Mouse (Mus musculus): ENCODE measurements around the gene Vamp1. TPM values are rescaled to one million over a fixed set of nuclear protein-coding genes. Genes with fewer than 3 reads are reported as not detected.
A peak's percentile ranks its signal among the peaks of the same experiment; 100 is the strongest.

Gene Vamp1
- polyA plus RNA-seq, 1 experiment from 2014 or later, result 4.4 TPM

GRCm38 (mm10) chr6:125232516-125232915 is 17.2 kb downstream of the Vamp1 start:
- WGBS, result 60% methylated on average over 6 of the region's 6 CpGs
- peak overlapping the region; percentile 84; the same call in 1 of the 2 replicates for H3K9ac ChIP-seq
- H3K4me1 ChIP-seq, result peaks cover 36% of the 10 kb centered on the region
- H3K27ac ChIP-seq (replicated peaks), result peak overlapping the region; percentile 84
- ATAC-seq (ENCODE audit: extremely low read depth, insufficient number of reproducible peaks, low FRiP score, low TSS enrichment), result no peak
- H3K4me3 ChIP-seq, result no peak overlapping the region
- H3K27me3 ChIP-seq (replicated peaks), result no peaks in the 10 kb centered on the region
- H3K9me3 ChIP-seq, result no peaks in the 10 kb centered on the region
- no peaks in the 10 kb centered on the region for H3K36me3 ChIP-seq
- H3K4me2 ChIP-seq, result peak overlapping the region; percentile 80

- Histone ChIP-seq H3K4me3 (no peak overlapping the region), H3K4me2 (peak overlapping the region; percentile 3; the same call in 1 of the 2 replicates)
Observed at GRCm38 (mm10) chr6:125233816-125234519, 18.6 kb downstream of the Vamp1 start.

GRCm38 (mm10) chr6:125234520-125234828 is 19.1 kb downstream of the Vamp1 start:
- Histone ChIP-seq H3K27me3 (replicated peaks) (no peaks in the 10 kb centered on the region), H3K9ac (peak overlapping the region; percentile 28; the same call in 1 of the 2 replicates), H3K4me3 (no peak overlapping the region), H3K36me3 (no peaks in the 10 kb centered on the region), H3K9me3 (no peaks in the 10 kb centered on the region), H3K4me1 (peaks cover 36% of the 10 kb centered on the region), H3K27ac (replicated peaks) (peak overlapping the region; percentile 61), H3K4me2 (peak overlapping the region; percentile 3; the same call in 1 of the 2 replicates)
- WGBS, result 47% methylated on average over 5 of the region's 5 CpGs
- ATAC-seq (ENCODE audit: extremely low read depth, insufficient number of reproducible peaks, low FRiP score, low TSS enrichment), result no peak

More at GRCm38 (mm10) chr6:125233816-125234519, 18.6 kb downstream of the Vamp1 start:
- H3K27me3 ChIP-seq (replicated peaks), result no peaks in the 10 kb centered on the region
- H3K36me3 ChIP-seq, result no peaks in the 10 kb centered on the region
- no peak for ATAC-seq (ENCODE audit: extremely low read depth, insufficient number of reproducible peaks, low FRiP score, low TSS enrichment)
- H3K9me3 ChIP-seq, result no peaks in the 10 kb centered on the region
- H3K27ac ChIP-seq (replicated peaks), result peak overlapping the region; percentile 61
- peaks cover 36% of the 10 kb centered on the region for H3K4me1 ChIP-seq
- H3K9ac ChIP-seq, result peak overlapping the region; percentile 37; the same call in 1 of the 2 replicates
- 40% methylated on average over 7 of the region's 7 CpGs for WGBS

GRCm38 (mm10) chr6:125236341-125236740 is 21.0 kb downstream of the Vamp1 start:
- no peaks in the 10 kb centered on the region for H3K9me3 ChIP-seq
- no peak overlapping the region for H3K27ac ChIP-seq (replicated peaks)
- WGBS, result 77% methylated on average over 6 of the region's 6 CpGs
- no peak overlapping the region for H3K4me3 ChIP-seq
- peaks cover 28% of the 10 kb centered on the region for H3K4me1 ChIP-seq
- H3K9ac ChIP-seq, result no peak overlapping the region
- no peak for ATAC-seq (ENCODE audit: extremely low read depth, insufficient number of reproducible peaks, low FRiP score, low TSS enrichment)
- H3K36me3 ChIP-seq, result no peaks in the 10 kb centered on the region
- H3K27me3 ChIP-seq (replicated peaks), result no peaks in the 10 kb centered on the region
- H3K4me2 ChIP-seq, result no peak overlapping the region

GRCm38 (mm10) chr6:125236782-125237181 is 21.4 kb downstream of the Vamp1 start, which contains the start of gene Cd27:
Gene Cd27 (minus strand): TSS chr6:125237010.
- Histone ChIP-seq H3K36me3 (no peaks in the 10 kb centered on the region), H3K9me3 (no peaks in the 10 kb centered on the region), H3K27me3 (replicated peaks) (no peaks in the 10 kb centered on the region), H3K4me3 (no peak within 1 kb of the TSS), H3K4me1 (peaks cover 27% of the 10 kb centered on the region), H3K27ac (replicated peaks) (no peak within 1 kb of the TSS), H3K4me2 (no peak within 1 kb of the TSS), H3K9ac (no peak within 1 kb of the TSS)
- WGBS, result 57% methylated on average over 6 of the region's 6 CpGs
- ATAC-seq (ENCODE audit: extremely low read depth, insufficient number of reproducible peaks, low FRiP score, low TSS enrichment), result no peak

GRCm38 (mm10) chr6:125237421-125237820 is 22.1 kb downstream of the Vamp1 start:
- no peak overlapping the region for H3K4me2 ChIP-seq
- no peak overlapping the region for H3K27ac ChIP-seq (replicated peaks)
- no peak for ATAC-seq (ENCODE audit: extremely low read depth, insufficient number of reproducible peaks, low FRiP score, low TSS enrichment)
- H3K36me3 ChIP-seq, result no peaks in the 10 kb centered on the region
- H3K9me3 ChIP-seq, result no peaks in the 10 kb centered on the region
- no peak overlapping the region for H3K4me3 ChIP-seq
- WGBS, result 78% methylated on average over 4 of the region's 4 CpGs
- H3K27me3 ChIP-seq (replicated peaks), result no peaks in the 10 kb centered on the region
- H3K4me1 ChIP-seq, result peaks cover 21% of the 10 kb centered on the region
- H3K9ac ChIP-seq, result no peak overlapping the region

GRCm38 (mm10) chr6:125238396-125238795 is 23.0 kb downstream of the Vamp1 start:
- no peak overlapping the region for H3K27ac ChIP-seq (replicated peaks)
- peaks cover 15% of the 10 kb centered on the region for H3K4me1 ChIP-seq
- no peak overlapping the region for H3K9ac ChIP-seq
- no peak overlapping the region for H3K4me3 ChIP-seq
- H3K9me3 ChIP-seq, result no peaks in the 10 kb centered on the region
- ATAC-seq (ENCODE audit: extremely low read depth, insufficient number of reproducible peaks, low FRiP score, low TSS enrichment), result no peak
- 42% methylated on average over 6 of the region's 6 CpGs for WGBS
- no peaks in the 10 kb centered on the region for H3K36me3 ChIP-seq
- H3K4me2 ChIP-seq, result no peak overlapping the region
- H3K27me3 ChIP-seq (replicated peaks), result no peaks in the 10 kb centered on the region

- H3K9me3 ChIP-seq, result no peaks in the 10 kb centered on the region
- H3K4me1 ChIP-seq, result peaks cover 4% of the 10 kb centered on the region
- no peak overlapping the region for H3K4me3 ChIP-seq
- no peak for ATAC-seq (ENCODE audit: extremely low read depth, insufficient number of reproducible peaks, low FRiP score, low TSS enrichment)
- 85% methylated on average over 5 of the region's 5 CpGs for WGBS
- H3K27me3 ChIP-seq (replicated peaks), result no peaks in the 10 kb centered on the region
- H3K36me3 ChIP-seq, result no peaks in the 10 kb centered on the region
- no peak overlapping the region for H3K27ac ChIP-seq (replicated peaks)
- no peak overlapping the region for H3K4me2 ChIP-seq
- no peak overlapping the region for H3K9ac ChIP-seq
Observed at GRCm38 (mm10) chr6:125239547-125239946, 24.2 kb downstream of the Vamp1 start.

- Histone ChIP-seq H3K4me3 (no peak overlapping the region), H3K27ac (replicated peaks) (no peak overlapping the region), H3K4me1 (no peaks in the 10 kb centered on the region), H3K27me3 (replicated peaks) (no peaks in the 10 kb centered on the region), H3K9me3 (no peaks in the 10 kb centered on the region), H3K4me2 (no peak overlapping the region), H3K9ac (no peak overlapping the region), H3K36me3 (no peaks in the 10 kb centered on the region)
- ATAC-seq (ENCODE audit: extremely low read depth, insufficient number of reproducible peaks, low FRiP score, low TSS enrichment), result no peak
- WGBS, result 74% methylated on average over 5 of the region's 5 CpGs
Observed at GRCm38 (mm10) chr6:125240617-125241016, 25.3 kb downstream of the Vamp1 start.

- H3K4me2 ChIP-seq, result no peak overlapping the region
- no peak for ATAC-seq (ENCODE audit: extremely low read depth, insufficient number of reproducible peaks, low FRiP score, low TSS enrichment)
- no peaks in the 10 kb centered on the region for H3K4me1 ChIP-seq
- no peaks in the 10 kb centered on the region for H3K9me3 ChIP-seq
- no peak overlapping the region for H3K9ac ChIP-seq
- no peaks in the 10 kb centered on the region for H3K27me3 ChIP-seq (replicated peaks)
- H3K36me3 ChIP-seq, result no peaks in the 10 kb centered on the region
- WGBS, result 76% methylated on average over 8 of the region's 8 CpGs
- no peak overlapping the region for H3K4me3 ChIP-seq
- H3K27ac ChIP-seq (replicated peaks), result no peak overlapping the region
Observed at GRCm38 (mm10) chr6:125241566-125241965, 26.2 kb downstream of the Vamp1 start.

- no peaks in the 10 kb centered on the region for H3K9me3 ChIP-seq
- no peak for ATAC-seq (ENCODE audit: extremely low read depth, insufficient number of reproducible peaks, low FRiP score, low TSS enrichment)
Observed at GRCm38 (mm10) chr6:125244551-125244950, 29.2 kb downstream of the Vamp1 start.

GRCm38 (mm10) chr6:125252285-125252684 is 36.9 kb downstream of the Vamp1 start:
- H3K9ac ChIP-seq, result no peak overlapping the region
- no peak for ATAC-seq (ENCODE audit: extremely low read depth, insufficient number of reproducible peaks, low FRiP score, low TSS enrichment)
- H3K27me3 ChIP-seq (replicated peaks), result no peaks in the 10 kb centered on the region
- WGBS, result 78% methylated on average over 3 of the region's 3 CpGs
- H3K27ac ChIP-seq (replicated peaks), result no peak overlapping the region
- no peaks in the 10 kb centered on the region for H3K9me3 ChIP-seq
- no peaks in the 10 kb centered on the region for H3K36me3 ChIP-seq
- H3K4me1 ChIP-seq, result no peaks in the 10 kb centered on the region
- H3K4me2 ChIP-seq, result no peak overlapping the region
- no peak overlapping the region for H3K4me3 ChIP-seq

More at GRCm38 (mm10) chr6:125244551-125244950, 29.2 kb downstream of the Vamp1 start:
- Histone ChIP-seq H3K4me2 (no peak overlapping the region), H3K27me3 (replicated peaks) (no peaks in the 10 kb centered on the region), H3K4me3 (no peak overlapping the region), H3K4me1 (no peaks in the 10 kb centered on the region), H3K9ac (no peak overlapping the region), H3K27ac (replicated peaks) (no peak overlapping the region), H3K36me3 (no peaks in the 10 kb centered on the region)
- WGBS, result 13% methylated on average over 1 of the region's 1 CpGs
